Mouse (Mus musculus): ENCODE data around the gene Obp2b. TPM values are rescaled to one million over a fixed set of nuclear protein-coding genes. Genes with fewer than 3 reads are reported as not detected.
"Not testable (repeated sequence)": the region's sequence is repeated elsewhere in the genome, so short reads cannot be mapped to it uniquely, and the experiment has no call there.

Obp2b gene
- total RNA-seq (2021) = not detected
- long read RNA-seq, experiment 1 = 0 reads
- long read RNA-seq, experiment 2 = 0 reads

DNA sequence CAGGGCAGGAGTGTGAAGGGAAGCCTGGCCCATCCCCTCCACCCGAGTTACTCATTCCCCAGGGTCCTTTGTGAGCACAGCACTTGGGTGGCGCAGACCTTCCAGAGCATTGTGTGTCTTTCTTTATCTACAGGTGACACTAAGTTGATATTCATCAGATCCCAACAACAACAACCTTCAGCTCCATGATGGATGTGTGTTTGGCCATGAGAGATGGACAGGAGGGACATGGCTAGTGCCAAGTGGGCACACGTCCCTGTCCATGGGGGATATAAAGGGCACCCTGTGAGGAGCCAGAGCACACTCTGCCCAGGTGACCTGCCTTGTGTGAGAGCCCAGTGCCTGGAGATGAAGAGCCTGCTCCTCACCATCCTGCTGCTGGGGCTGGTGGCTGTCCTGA, at the start of gene Obp2b:
Gene Obp2b (plus strand): TSS at position 301 of the 400 bp plus-strand sequence.
- DNase-seq = not testable (repeated sequence)

DNA sequence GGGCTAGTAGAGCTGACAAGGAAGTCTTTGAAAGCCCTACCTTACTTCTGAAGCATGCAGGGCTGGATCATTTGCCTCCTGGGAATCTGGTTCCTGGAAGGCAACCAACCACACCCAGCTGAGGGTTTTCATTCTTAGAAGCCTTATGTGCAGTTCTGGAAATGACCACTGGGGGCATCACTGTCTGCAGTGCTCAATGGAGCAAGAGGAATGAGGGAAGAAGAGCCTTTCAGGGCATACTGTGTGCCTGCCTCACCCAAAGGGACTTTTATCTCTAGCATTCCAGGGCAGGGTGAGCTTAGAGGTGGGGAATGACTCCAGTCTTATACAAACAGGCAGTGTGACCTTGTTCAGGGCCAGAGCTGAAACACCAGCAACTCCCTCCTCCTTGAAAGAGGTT, 42.2 kb upstream of the Obp2b start:
- peak; percentile 84 for DNase-seq

DNA sequence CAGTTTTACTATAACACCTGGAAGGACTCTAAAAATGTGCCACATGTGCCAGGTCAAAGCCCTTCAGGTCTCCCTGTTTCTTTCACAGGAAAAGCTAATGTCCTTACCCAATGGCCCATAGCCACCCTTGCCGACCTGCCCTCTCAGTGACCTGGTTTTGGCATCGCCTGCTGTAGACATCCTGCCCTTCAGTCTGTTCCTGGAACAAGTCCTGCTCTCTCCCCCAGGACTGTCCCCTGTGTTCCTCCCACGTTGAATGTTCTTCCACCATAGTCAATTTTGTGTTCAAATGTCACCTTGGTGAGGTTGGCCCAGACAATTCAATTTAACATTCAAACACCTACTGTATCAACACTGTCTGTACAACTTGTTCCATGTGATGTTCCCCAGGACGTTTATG, 39.9 kb upstream of the Obp2b start:
- peak; percentile 32 for DNase-seq

DNA sequence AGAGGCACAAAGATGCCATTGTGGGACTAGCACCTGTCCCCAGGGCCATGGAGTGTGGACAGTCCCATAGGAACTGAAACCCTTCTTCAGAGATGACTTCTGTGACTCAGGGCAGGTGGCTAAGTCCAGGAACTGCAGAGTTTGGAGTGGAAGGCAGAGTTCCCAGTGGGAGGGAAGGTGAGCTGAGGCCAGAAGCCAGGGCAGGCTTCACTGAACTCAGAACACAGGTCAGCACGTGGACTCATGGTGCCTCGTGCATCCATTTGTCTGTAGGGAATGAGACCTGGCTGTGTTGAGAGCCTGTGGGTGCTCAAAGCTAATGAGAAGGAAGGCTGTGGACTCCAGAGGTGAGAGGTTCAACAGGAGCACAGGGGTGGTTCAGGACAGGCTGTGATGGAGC, 38.1 kb upstream of the Obp2b start:
- no peak for DNase-seq

DNA sequence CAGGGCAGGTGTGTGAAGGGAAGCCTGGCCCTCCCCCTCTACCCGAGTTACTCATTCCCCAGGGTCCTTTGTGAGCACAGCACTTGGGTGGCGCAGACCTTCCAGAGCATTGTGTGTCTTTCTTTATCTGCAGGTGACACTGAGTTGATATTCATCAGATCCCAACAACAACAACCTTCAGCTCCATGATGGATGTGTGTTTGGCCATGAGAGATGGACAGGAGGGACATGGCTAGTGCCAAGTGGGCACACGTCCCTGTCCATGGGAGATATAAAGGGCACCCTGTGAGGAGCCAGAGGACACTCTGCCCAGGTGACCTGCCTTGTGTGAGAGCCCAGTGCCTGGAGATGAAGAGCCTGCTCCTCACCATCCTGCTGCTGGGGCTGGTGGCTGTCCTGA, 37.1 kb upstream of the Obp2b start, which contains the start of gene Obp2a:
Gene Obp2a (plus strand): TSS at position 301 of the 400 bp plus-strand sequence.
- DNase-seq = not testable (repeated sequence)

DNA sequence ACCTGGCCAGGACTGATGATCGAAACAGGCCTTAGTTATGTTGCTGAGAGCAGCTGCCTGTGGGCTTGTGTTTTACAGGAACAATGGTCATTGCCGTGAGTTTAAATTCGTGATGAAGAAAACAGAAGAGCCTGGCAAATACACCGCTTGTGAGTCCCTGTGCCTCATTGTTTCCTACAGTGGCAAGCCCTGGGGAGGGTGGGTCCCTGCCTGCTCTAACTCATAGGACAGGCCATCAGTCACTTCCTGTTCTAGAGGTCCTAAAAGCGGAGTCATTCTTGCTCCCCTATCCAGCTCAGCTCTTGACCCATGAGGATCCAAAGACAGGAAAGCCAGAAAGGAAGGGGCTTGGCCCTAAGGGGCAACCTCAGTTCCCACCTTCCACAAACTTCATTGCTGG, 35.8 kb upstream of the Obp2b start:
- DNase-seq = no peak

DNA sequence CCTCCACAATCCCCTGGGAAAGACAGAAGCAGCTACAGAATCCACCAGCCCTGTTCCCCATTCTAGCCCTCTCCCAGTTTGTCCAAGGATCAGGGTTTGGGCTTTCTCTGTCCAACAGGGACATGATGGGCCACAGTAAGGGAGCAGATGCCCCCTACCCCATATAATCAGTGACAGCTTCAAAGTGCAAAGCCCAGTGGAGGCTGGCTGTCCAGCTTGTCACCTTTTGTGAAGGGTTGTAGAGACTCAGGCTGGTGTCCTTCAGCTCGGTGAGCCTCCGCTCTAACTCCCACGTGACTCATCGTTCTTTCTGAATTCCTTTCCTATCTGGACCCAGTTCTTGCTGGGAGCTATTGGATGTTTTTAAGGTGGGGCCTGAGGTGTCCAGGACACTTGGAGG, 33.1 kb upstream of the Obp2b start:
- no peak for DNase-seq

GRCm38 (mm10) chr2:25706643-25707481, 29.9 kb upstream of the Obp2b start, which contains the start of gene Bmyc:
Gene Bmyc, plus strand, starts transcription at chr2:25706739.
- DNase-seq = peak; percentile 87

GRCm38 (mm10) chr2:25708121-25708520, 28.7 kb upstream of the Obp2b start:
- peak; percentile 53 for DNase-seq

- DNase-seq = not testable (repeated sequence)
These were observed 27.8 kb upstream of the Obp2b start for GRCm38 (mm10) chr2:25709056-25709455.

GRCm38 (mm10) chr2:25709791-25710190, 27.0 kb upstream of the Obp2b start:
- not testable (repeated sequence) for DNase-seq

DNA sequence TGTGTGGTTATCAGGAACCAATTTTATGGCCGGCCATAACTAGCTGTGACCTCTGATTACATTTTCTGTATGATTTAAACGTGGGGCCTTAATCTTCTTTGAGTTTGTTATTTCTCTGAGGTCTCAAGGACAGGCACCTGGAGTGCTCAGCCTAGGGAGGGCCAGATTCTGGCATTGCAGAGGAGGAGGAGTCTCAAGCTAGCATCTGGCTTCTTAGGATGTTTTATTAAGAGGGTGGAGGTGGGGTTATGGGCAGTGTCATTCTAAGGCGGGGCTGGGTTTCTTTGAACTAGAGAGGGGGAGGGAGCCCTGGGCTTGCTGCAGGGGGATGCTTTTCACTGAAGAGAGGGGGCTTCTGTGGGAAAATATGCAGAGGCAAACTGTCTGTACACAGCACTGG, 25.2 kb upstream of the Obp2b start:
- DNase-seq = not testable (repeated sequence)

GRCm38 (mm10) chr2:25717222-25717621, 19.6 kb upstream of the Obp2b start:
- no peak for DNase-seq

GRCm38 (mm10) chr2:25733199-25733930, 3.4 kb upstream of the Obp2b start:
- DNase-seq = no peak

- DNase-seq = no peak
These were observed 4.9 kb downstream of the Obp2b start for GRCm38 (mm10) chr2:25741671-25742070.

GRCm38 (mm10) chr2:25754201-25754600, 17.4 kb downstream of the Obp2b start:
- no peak for DNase-seq

GRCm38 (mm10) chr2:25758064-25758625, 21.3 kb downstream of the Obp2b start:
- no peak for DNase-seq

DNA sequence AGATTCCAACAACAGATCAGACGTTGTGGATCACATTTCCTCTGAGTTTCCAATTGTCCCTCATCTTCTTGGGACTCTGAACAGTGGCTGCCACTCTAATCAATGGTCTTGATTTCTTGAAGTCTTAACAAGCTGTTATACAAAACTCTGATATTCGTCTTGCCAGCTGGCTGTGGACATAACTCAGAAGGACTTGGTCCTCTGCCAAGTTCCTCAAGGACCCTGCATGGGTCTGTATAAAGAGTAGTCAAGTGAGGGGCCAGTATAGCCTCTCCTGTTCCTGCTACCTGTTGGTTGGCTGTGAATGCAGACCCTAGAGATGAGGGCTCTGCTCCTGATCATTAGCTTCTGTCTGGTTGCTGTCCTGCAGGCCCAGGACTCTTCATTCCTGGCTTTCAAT, 28.5 kb downstream of the Obp2b start, which contains the start of gene Lcn3:
Gene Lcn3 (plus strand): TSS at position 301 of the 400 bp plus-strand sequence.
- no peak for DNase-seq

DNA sequence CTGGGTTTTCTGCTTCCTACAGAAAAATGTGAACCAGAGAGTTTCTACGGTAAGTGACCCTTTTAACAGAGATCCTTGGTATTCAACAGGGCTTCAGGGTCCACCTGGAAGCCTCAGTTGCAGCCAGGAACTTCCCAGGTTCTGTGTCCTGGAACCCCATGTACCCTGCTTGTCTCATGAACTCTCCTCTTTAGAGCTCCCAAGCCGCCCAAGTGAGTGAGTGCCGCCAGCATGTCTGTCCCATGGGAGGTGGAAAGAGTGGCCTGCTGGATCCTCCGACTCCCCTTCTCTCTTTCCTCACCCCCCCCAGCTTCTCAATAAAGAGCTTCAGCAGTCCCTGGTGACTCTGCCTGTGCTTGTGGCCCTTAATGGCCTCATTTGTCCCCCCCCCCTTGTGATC, 31.0 kb downstream of the Obp2b start:
- no peak for DNase-seq

DNA sequence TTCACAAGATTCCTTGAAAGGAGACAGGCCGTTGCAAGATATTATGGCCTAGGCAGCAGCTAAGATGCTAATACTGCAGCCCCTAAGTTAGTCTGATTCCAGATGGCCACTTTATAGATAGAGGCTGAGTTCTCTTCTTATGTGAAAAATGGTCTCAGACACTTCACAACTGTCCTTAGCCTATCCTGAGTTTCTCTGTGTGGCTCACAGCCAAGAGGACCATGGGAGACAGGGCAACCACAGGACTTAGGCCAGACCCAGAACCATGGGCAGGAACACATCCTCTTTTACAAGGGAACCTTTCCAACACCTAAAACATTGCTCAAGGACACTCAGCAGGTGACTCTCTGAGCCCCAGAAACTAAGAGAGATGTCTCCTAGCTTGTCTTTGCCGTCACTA, 36.7 kb downstream of the Obp2b start:
- peak; percentile 25 for DNase-seq

DNA sequence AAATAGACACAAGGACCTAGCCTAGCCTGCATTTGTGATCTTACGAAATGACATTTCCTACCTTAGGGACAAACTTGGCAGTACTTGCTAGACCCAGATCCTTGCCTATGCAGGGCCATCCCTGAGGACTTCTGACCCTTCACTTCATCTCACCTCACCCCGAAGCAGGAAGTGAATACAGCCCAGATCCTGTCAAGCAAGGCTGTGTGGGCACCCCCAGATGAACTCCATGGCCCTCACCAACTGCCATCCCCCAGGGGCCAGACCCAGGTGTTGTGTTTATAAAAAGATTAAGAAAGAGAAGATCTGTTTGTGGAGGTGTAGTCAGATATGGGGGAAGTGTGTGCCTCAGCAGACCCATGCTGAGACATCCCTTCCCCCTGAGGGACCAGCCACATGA, 37.8 kb downstream of the Obp2b start:
- no peak for DNase-seq

- DNase-seq = peak; percentile 26
These were observed 39.2 kb downstream of the Obp2b start for GRCm38 (mm10) chr2:25775991-25776390.

GRCm38 (mm10) chr2:25776717-25777116, 39.9 kb downstream of the Obp2b start, which contains the start of gene Lcn11:
Gene Lcn11, plus strand, starts transcription at chr2:25777017.
- DNase-seq = no peak

Data from adrenal gland, postnatal 10 days (tissue).